Mouse (Mus musculus): Measurements from ENCODE around the gene St3gal5.
A peak's percentile ranks its signal among the peaks of the same experiment; 100 is the strongest.
"Not testable (repeated sequence)": the region's sequence is repeated elsewhere in the genome, so short reads cannot be mapped to it uniquely, and the experiment has no call there.

Gene St3gal5

GRCm38 (mm10) chr6:72136016-72136415 lies 38.6 kb downstream of the St3gal5 start:
- DNase-seq, result no peak

- no peak for DNase-seq
Observed at GRCm38 (mm10) chr6:72136543-72136942, 39.2 kb downstream of the St3gal5 start.

- no peak for DNase-seq
Observed at GRCm38 (mm10) chr6:72139508-72140193, 42.3 kb downstream of the St3gal5 start.

- DNase-seq, result peak; percentile 52 to 68
Observed at GRCm38 (mm10) chr6:72140371-72140770, 43.0 kb downstream of the St3gal5 start.

- no peak for DNase-seq
Observed at GRCm38 (mm10) chr6:72141191-72141590, 43.8 kb downstream of the St3gal5 start.

GRCm38 (mm10) chr6:72142561-72142960 lies 45.2 kb downstream of the St3gal5 start:
- DNase-seq, result no peak

- no peak for DNase-seq
Observed at GRCm38 (mm10) chr6:72144353-72144752, 47.0 kb downstream of the St3gal5 start.

- no peak for DNase-seq
Observed at GRCm38 (mm10) chr6:72146803-72147202, 49.4 kb downstream of the St3gal5 start.

- no peak for DNase-seq
Observed at GRCm38 (mm10) chr6:72148721-72149120, 51.3 kb downstream of the St3gal5 start.

- no peak for DNase-seq
Observed at GRCm38 (mm10) chr6:72149797-72150196, 52.4 kb downstream of the St3gal5 start.

GRCm38 (mm10) chr6:72152707-72153106 lies 55.3 kb downstream of the St3gal5 start:
- DNase-seq, result no peak

GRCm38 (mm10) chr6:72153455-72153854 lies 56.1 kb downstream of the St3gal5 start:
- DNase-seq, result peak in 1 of 2 experiments; percentile 38

GRCm38 (mm10) chr6:72154008-72154407 lies 56.6 kb downstream of the St3gal5 start:
- not testable (repeated sequence) for DNase-seq

GRCm38 (mm10) chr6:72154938-72155531 lies 57.6 kb downstream of the St3gal5 start:
- DNase-seq, result no peak

- peak in 1 of 2 experiments; percentile 21 for DNase-seq
Observed at GRCm38 (mm10) chr6:72155649-72156048, 58.3 kb downstream of the St3gal5 start.

GRCm38 (mm10) chr6:72158966-72159764 lies 61.8 kb downstream of the St3gal5 start:
- no peak for DNase-seq

GRCm38 (mm10) chr6:72159861-72160395 lies 62.5 kb downstream of the St3gal5 start:
- DNase-seq, result no peak

GRCm38 (mm10) chr6:72160991-72161390 lies 63.6 kb downstream of the St3gal5 start:
- DNase-seq, result no peak

- no peak for DNase-seq
Observed at GRCm38 (mm10) chr6:72161751-72162150, 64.4 kb downstream of the St3gal5 start.

GRCm38 (mm10) chr6:72162155-72162890 lies 64.9 kb downstream of the St3gal5 start:
- DNase-seq, result peak; percentile 18 to 22

GRCm38 (mm10) chr6:72164321-72165275 lies 67.2 kb downstream of the St3gal5 start:
- peak; percentile 69 to 87 for DNase-seq
